Mouse (Mus musculus) kidney, embryonic 14.5 days (tissue): Measurements from ENCODE around the gene Ppp2r2d. TPM values are rescaled to one million over a fixed set of nuclear protein-coding genes. Genes with fewer than 3 reads are reported as not detected.

Experiments used
- ATAC-seq: fragments of 200-750 bp; cut with Nextera tagmentation; 2 replicates; pipeline ENCODE4 v1.8.0; 2017; ENCODE audit warnings: moderate number of reproducible peaks, mild to moderate bottlenecking, moderate TSS enrichment, moderate library complexity; ENCODE audit not compliant: low FRiP score, low TSS enrichment
- H3K27ac ChIP-seq: fragments of 300-500 bp; sonication (generic); 2 replicates; pipeline ENCODE4 v1.5.1; 2014; ENCODE audit warnings: low read depth, mild to moderate bottlenecking, low read length, moderate library complexity, mixed read lengths
- H3K27me3 ChIP-seq: fragments of 300-500 bp; sonication (generic); 2 replicates; pipeline ENCODE4 v1.6.1; 2014; ENCODE audit warnings: mild to moderate bottlenecking, low read length; ENCODE audit not compliant: control insufficient read depth, insufficient read depth
- H3K36me3 ChIP-seq: fragments of 300-500 bp; sonication (generic); 2 replicates; pipeline ENCODE4 v1.6.1; 2014; ENCODE audit warnings: low read length, mixed read lengths; ENCODE audit not compliant: control insufficient read depth, insufficient read depth
- H3K4me1 ChIP-seq: fragments of 300-500 bp; sonication (generic); 2 replicates; pipeline ENCODE4 v1.6.1; 2014; ENCODE audit warnings: low read length, mixed read lengths; ENCODE audit not compliant: control insufficient read depth, insufficient read depth
- H3K4me2 ChIP-seq: fragments of 300-500 bp; sonication (generic); replicated peaks from 2 replicates; pipeline ENCODE4 v1.6.1; 2014; ENCODE audit warnings: low read depth, mild to moderate bottlenecking, low read length
- H3K4me3 ChIP-seq: fragments of 300-500 bp; sonication (generic); 2 replicates; pipeline ENCODE4 v1.5.1; 2014; ENCODE audit warnings: mild to moderate bottlenecking, low read length
- H3K9ac ChIP-seq: fragments of 300-500 bp; sonication (generic); 2 replicates; pipeline ENCODE4 v1.6.1; 2014; ENCODE audit warnings: low read depth, mild to moderate bottlenecking, low read length, moderate library complexity
- H3K9me3 ChIP-seq: fragments of 300-500 bp; sonication (generic); 2 replicates; pipeline ENCODE4 v1.6.1; 2016; ENCODE audit warnings: low read length; ENCODE audit not compliant: control insufficient read depth
- WGBS: fragments of 180-500 bp; shearing (Covaris S2); extraction: QIAGEN DNeasy Blood & Tissue Kit; methylation state at CpG from one replicate; pipeline ENCODE4 v1.1.7; 2014; 5-methylcytosine and 5-hydroxymethylcytosine counted together
- polyA plus RNA-seq: library from polyadenylated mRNA; unstranded; fragments of >200 nt; fragmentation: Nextera tagmentation; extraction: Ambion mirVana; gene quantifications from 2 replicates; pipeline ENCODE4 v1.2.1, GENCODE M21; 2014

The Ppp2r2d gene
- polyA plus RNA-seq, 1 experiment from 2014 or later = 48.5 TPM

- no peaks in the 10 kb centered on the region for H3K4me1 ChIP-seq
- ATAC-seq = no peak
- no peak overlapping the region for H3K4me3 ChIP-seq
Observed at GRCm38 (mm10) chr7:138875031-138875430, 29.2 kb downstream of the Ppp2r2d start.

GRCm38 (mm10) chr7:138883724-138884123 is 37.8 kb downstream of the Ppp2r2d start:
- ATAC-seq = no peak
- no peak overlapping the region for H3K4me2 ChIP-seq
- no peaks in the 10 kb centered on the region for H3K4me1 ChIP-seq
- WGBS = 96% methylated on average over 3 of the region's 3 CpGs
- H3K36me3 ChIP-seq = peaks cover 50% of the 10 kb centered on the region
- H3K27me3 ChIP-seq = no peaks in the 10 kb centered on the region
- H3K9ac ChIP-seq = no peak overlapping the region
- H3K9me3 ChIP-seq = no peaks in the 10 kb centered on the region
- H3K27ac ChIP-seq = no peak overlapping the region
- no peak overlapping the region for H3K4me3 ChIP-seq

More at GRCm38 (mm10) chr7:138875031-138875430, 29.2 kb downstream of the Ppp2r2d start:
- no peak overlapping the region for H3K27ac ChIP-seq
- peaks cover 88% of the 10 kb centered on the region for H3K36me3 ChIP-seq
- H3K9ac ChIP-seq = no peak overlapping the region
- 91% methylated on average over 3 of the region's 3 CpGs for WGBS
- H3K4me2 ChIP-seq = no peak overlapping the region
- H3K9me3 ChIP-seq = no peaks in the 10 kb centered on the region
- no peaks in the 10 kb centered on the region for H3K27me3 ChIP-seq

- Histone ChIP-seq H3K9me3 (no peaks in the 10 kb centered on the region), H3K4me1 (no peaks in the 10 kb centered on the region), H3K4me2 (no peak overlapping the region), H3K9ac (no peak overlapping the region), H3K27me3 (no peaks in the 10 kb centered on the region), H3K36me3 (peaks cover 31% of the 10 kb centered on the region; the same call in 1 of the 2 replicates), H3K4me3 (no peak overlapping the region), H3K27ac (no peak overlapping the region)
- no peak for ATAC-seq
- WGBS = 92% methylated on average over 13 of the region's 13 CpGs
Observed at GRCm38 (mm10) chr7:138885365-138886289, 39.7 kb downstream of the Ppp2r2d start.

- ATAC-seq = no peak
- Histone ChIP-seq H3K36me3 (peaks cover 6% of the 10 kb centered on the region), H3K9me3 (no peaks in the 10 kb centered on the region), H3K27ac (no peak overlapping the region), H3K4me2 (no peak overlapping the region), H3K9ac (no peak overlapping the region), H3K4me1 (no peaks in the 10 kb centered on the region), H3K4me3 (no peak overlapping the region), H3K27me3 (no peaks in the 10 kb centered on the region)
- 73% methylated on average over 2 of the region's 2 CpGs for WGBS
Observed at GRCm38 (mm10) chr7:138898122-138898521, 52.2 kb downstream of the Ppp2r2d start.

- Histone ChIP-seq H3K4me1 (no peaks in the 10 kb centered on the region), H3K27me3 (no peaks in the 10 kb centered on the region), H3K27ac (no peak overlapping the region), H3K36me3 (peaks cover 6% of the 10 kb centered on the region), H3K9me3 (no peaks in the 10 kb centered on the region), H3K4me2 (no peak overlapping the region), H3K4me3 (no peak overlapping the region), H3K9ac (no peak overlapping the region)
- WGBS = 89% methylated on average over 4 of the region's 4 CpGs
- no peak for ATAC-seq
Observed at GRCm38 (mm10) chr7:138898743-138899142, 52.9 kb downstream of the Ppp2r2d start.

- H3K27ac ChIP-seq = peak overlapping the region; percentile 56; the same call in 1 of the 2 replicates
- ATAC-seq = no peak; the same call in 1 of the 2 replicates
- no peak overlapping the region for H3K4me3 ChIP-seq
- no peaks in the 10 kb centered on the region for H3K27me3 ChIP-seq
- H3K9ac ChIP-seq = no peak overlapping the region
- no peak overlapping the region for H3K4me2 ChIP-seq
- 28% methylated on average over 7 of the region's 7 CpGs for WGBS
- no peaks in the 10 kb centered on the region for H3K9me3 ChIP-seq
- H3K4me1 ChIP-seq = peaks cover 5% of the 10 kb centered on the region; the same call in 1 of the 2 replicates
- H3K36me3 ChIP-seq = no peaks in the 10 kb centered on the region
Observed at GRCm38 (mm10) chr7:138903886-138904435, 58.1 kb downstream of the Ppp2r2d start.

GRCm38 (mm10) chr7:138906441-138906840 is 60.6 kb downstream of the Ppp2r2d start:
- Histone ChIP-seq H3K9me3 (no peaks in the 10 kb centered on the region), H3K27ac (no peak overlapping the region), H3K4me2 (peak overlapping the region; percentile 80; the same call in 1 of the 2 replicates), H3K27me3 (no peaks in the 10 kb centered on the region), H3K9ac (no peak overlapping the region), H3K36me3 (no peaks in the 10 kb centered on the region), H3K4me1 (peaks cover 13% of the 10 kb centered on the region), H3K4me3 (no peak overlapping the region)
- ATAC-seq = no peak
- WGBS = 75% methylated on average over 1 of the region's 1 CpGs

- no peak overlapping the region for H3K27ac ChIP-seq
- H3K9me3 ChIP-seq = no peaks in the 10 kb centered on the region
- no peak for ATAC-seq
- WGBS = 8% methylated on average over 7 of the region's 7 CpGs
- no peak overlapping the region for H3K4me3 ChIP-seq
- peaks cover 13% of the 10 kb centered on the region for H3K4me1 ChIP-seq
- H3K36me3 ChIP-seq = no peaks in the 10 kb centered on the region
- H3K27me3 ChIP-seq = no peaks in the 10 kb centered on the region
- no peak overlapping the region for H3K9ac ChIP-seq
- H3K4me2 ChIP-seq = peak overlapping the region; percentile 80
Observed at GRCm38 (mm10) chr7:138907043-138907442, 61.2 kb downstream of the Ppp2r2d start.

GRCm38 (mm10) chr7:138907976-138908375 is 62.1 kb downstream of the Ppp2r2d start:
- WGBS = 63% methylated on average over 5 of the region's 5 CpGs
- Histone ChIP-seq H3K27me3 (no peaks in the 10 kb centered on the region), H3K9ac (peak overlapping the region; percentile 14; the same call in 1 of the 2 replicates), H3K4me3 (peak overlapping the region; percentile 82), H3K4me2 (peak overlapping the region; percentile 80), H3K4me1 (peaks cover 13% of the 10 kb centered on the region), H3K36me3 (no peaks in the 10 kb centered on the region), H3K9me3 (no peaks in the 10 kb centered on the region), H3K27ac (no peak overlapping the region)
- no peak for ATAC-seq
